Mouse (Mus musculus) right cerebral cortex, postnatal 25 days (tissue): ENCODE data around the gene Stard13.

Experiments used
- DNase-seq: peaks from one replicate; pipeline ENCODE4 v3.0.0; 2022

The Stard13 gene

DNA sequence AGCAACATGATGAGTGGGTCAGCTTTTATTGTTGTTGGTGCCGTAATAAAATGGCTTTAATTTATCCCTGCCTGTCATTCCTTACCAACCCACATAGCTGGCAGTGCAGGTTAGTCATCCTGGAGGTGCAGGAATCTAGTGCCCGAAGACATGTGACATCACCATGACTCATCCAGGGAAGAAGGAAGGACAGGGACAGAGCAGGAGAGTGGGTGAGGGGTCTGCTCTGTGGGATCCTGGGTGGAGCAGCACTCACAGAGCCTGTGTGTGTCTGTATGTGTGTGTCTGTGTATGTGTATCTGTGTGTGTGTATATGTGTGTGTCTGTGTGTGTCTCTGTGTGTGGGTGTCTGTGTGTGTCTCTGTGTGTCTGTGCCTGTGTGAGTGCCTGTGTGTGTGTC, 237.1 kb downstream of the Stard13 start:
- DNase-seq = no peak

DNA sequence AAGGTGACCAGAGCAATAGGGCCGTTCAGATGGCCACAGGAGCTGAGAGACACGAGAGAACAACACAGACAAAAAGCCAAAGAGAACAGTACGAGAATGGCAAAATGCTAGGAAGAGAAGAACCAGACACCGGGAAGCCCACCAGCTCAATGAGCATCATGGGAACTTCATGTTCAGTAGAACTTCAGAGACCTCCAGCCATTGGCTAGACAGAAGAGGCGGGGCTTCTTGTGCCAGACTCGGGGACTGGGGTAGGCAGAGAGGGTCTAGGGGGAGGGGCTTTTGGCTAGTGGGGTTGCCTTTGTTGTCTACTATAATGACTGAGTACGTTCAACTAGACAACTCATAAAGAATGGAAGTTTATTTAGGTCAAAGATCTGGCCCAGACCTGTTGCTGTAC, 239.5 kb downstream of the Stard13 start:
- no peak for DNase-seq
